Mouse (Mus musculus): ENCODE results near the gene Trip10. TPM values are rescaled to one million over a fixed set of nuclear protein-coding genes. Genes with fewer than 3 reads are reported as not detected.

The Trip10 gene
- 26.3 and 31.6 TPM in 2 replicates for polyA plus RNA-seq (2015; fragmentation: Nextera tagmentation; extraction: Ambion mirVana)

GRCm38 (mm10) chr17:57249186-57250181, at the start of gene Trip10:
TSS of gene Trip10 (plus strand) at chr17:57249455.
- WGBS, result under 1% methylated on average over 52 of the region's 52 CpGs

GRCm38 (mm10) chr17:57201841-57202724, 47.2 kb upstream of the Trip10 start:
- H3K27ac ChIP-seq (ENCODE audit: low read depth, low read length), result no peak overlapping the region
- H3K9ac ChIP-seq (ENCODE audit: low read depth, low read length), result no peak overlapping the region
- peak; percentile 70 for ATAC-seq
- no peak overlapping the region for H3K4me3 ChIP-seq (ENCODE audit: low read depth, low read length)
- H3K4me2 ChIP-seq (replicated peaks; ENCODE audit: low read depth), result no peak overlapping the region
- no peaks in the 10 kb centered on the region for H3K27me3 ChIP-seq (replicated peaks; ENCODE audit: control insufficient read depth, insufficient read depth, low read length)
- no peaks in the 10 kb centered on the region for H3K9me3 ChIP-seq (ENCODE audit: control insufficient read depth)
- H3K4me1 ChIP-seq (replicated peaks; ENCODE audit: control insufficient read depth, insufficient read depth, low read length), result no peaks in the 10 kb centered on the region
- no peaks in the 10 kb centered on the region for H3K36me3 ChIP-seq (ENCODE audit: control insufficient read depth, insufficient read depth)
- 38% methylated on average over 10 of the region's 10 CpGs for WGBS
- no peak for TF ChIP-seq CTCF (IDR thresholded peaks at IDR 0.05; ENCODE audit: low read depth)

More at GRCm38 (mm10) chr17:57249186-57250181, at the start of gene Trip10:
- peak within 1 kb of the TSS; percentile 78 for H3K27ac ChIP-seq (ENCODE audit: low read depth, low read length)
- ATAC-seq, result peak; percentile 65
- TF ChIP-seq CTCF (IDR thresholded peaks at IDR 0.05; ENCODE audit: low read depth), result peak; percentile 65
- H3K9me3 ChIP-seq (ENCODE audit: control insufficient read depth), result no peaks in the 10 kb centered on the region
- peaks cover 14% of the 10 kb centered on the region for H3K36me3 ChIP-seq (ENCODE audit: control insufficient read depth, insufficient read depth)
- H3K4me3 ChIP-seq (ENCODE audit: low read depth, low read length), result peak within 1 kb of the TSS; percentile 88
- no peaks in the 10 kb centered on the region for H3K27me3 ChIP-seq (replicated peaks; ENCODE audit: control insufficient read depth, insufficient read depth, low read length)
- peak within 1 kb of the TSS; percentile 64 for H3K9ac ChIP-seq (ENCODE audit: low read depth, low read length)
- peaks cover 8% of the 10 kb centered on the region; the same call in 1 of the 2 replicates for H3K4me1 ChIP-seq (replicated peaks; ENCODE audit: control insufficient read depth, insufficient read depth, low read length)
- peak within 1 kb of the TSS; percentile 92 for H3K4me2 ChIP-seq (replicated peaks; ENCODE audit: low read depth)

- ATAC-seq, result no peak
- Histone ChIP-seq H3K27ac (ENCODE audit: low read depth, low read length) (no peak overlapping the region), H3K27me3 (replicated peaks; ENCODE audit: control insufficient read depth, insufficient read depth, low read length) (no peaks in the 10 kb centered on the region), H3K36me3 (ENCODE audit: control insufficient read depth, insufficient read depth) (no peaks in the 10 kb centered on the region), H3K4me2 (replicated peaks; ENCODE audit: low read depth) (no peak overlapping the region), H3K9ac (ENCODE audit: low read depth, low read length) (no peak overlapping the region), H3K9me3 (ENCODE audit: control insufficient read depth) (no peaks in the 10 kb centered on the region), H3K4me3 (ENCODE audit: low read depth, low read length) (no peak overlapping the region), H3K4me1 (replicated peaks; ENCODE audit: control insufficient read depth, insufficient read depth, low read length) (no peaks in the 10 kb centered on the region)
- no peak for TF ChIP-seq CTCF (IDR thresholded peaks at IDR 0.05; ENCODE audit: low read depth)
- 88% methylated on average over 3 of the region's 3 CpGs for WGBS
Measured at GRCm38 (mm10) chr17:57207938-57208337, 41.3 kb upstream of the Trip10 start.

GRCm38 (mm10) chr17:57209330-57209729, 39.9 kb upstream of the Trip10 start:
- H3K4me2 ChIP-seq (replicated peaks; ENCODE audit: low read depth), result no peak overlapping the region
- H3K27ac ChIP-seq (ENCODE audit: low read depth, low read length), result no peak overlapping the region
- H3K9ac ChIP-seq (ENCODE audit: low read depth, low read length), result no peak overlapping the region
- H3K4me3 ChIP-seq (ENCODE audit: low read depth, low read length), result no peak overlapping the region
- no peaks in the 10 kb centered on the region for H3K36me3 ChIP-seq (ENCODE audit: control insufficient read depth, insufficient read depth)
- H3K27me3 ChIP-seq (replicated peaks; ENCODE audit: control insufficient read depth, insufficient read depth, low read length), result no peaks in the 10 kb centered on the region
- 63% methylated on average over 4 of the region's 4 CpGs for WGBS
- peak; percentile 59 for TF ChIP-seq CTCF (IDR thresholded peaks at IDR 0.05; ENCODE audit: low read depth)
- H3K4me1 ChIP-seq (replicated peaks; ENCODE audit: control insufficient read depth, insufficient read depth, low read length), result no peaks in the 10 kb centered on the region
- no peaks in the 10 kb centered on the region for H3K9me3 ChIP-seq (ENCODE audit: control insufficient read depth)
- no peak for ATAC-seq

GRCm38 (mm10) chr17:57211501-57211900, 37.8 kb upstream of the Trip10 start:
- Histone ChIP-seq H3K27ac (ENCODE audit: low read depth, low read length) (no peak overlapping the region), H3K9ac (ENCODE audit: low read depth, low read length) (no peak overlapping the region), H3K36me3 (ENCODE audit: control insufficient read depth, insufficient read depth) (no peaks in the 10 kb centered on the region), H3K9me3 (ENCODE audit: control insufficient read depth) (no peaks in the 10 kb centered on the region), H3K4me2 (replicated peaks; ENCODE audit: low read depth) (no peak overlapping the region), H3K27me3 (replicated peaks; ENCODE audit: control insufficient read depth, insufficient read depth, low read length) (no peaks in the 10 kb centered on the region), H3K4me3 (ENCODE audit: low read depth, low read length) (no peak overlapping the region), H3K4me1 (replicated peaks; ENCODE audit: control insufficient read depth, insufficient read depth, low read length) (no peaks in the 10 kb centered on the region)
- WGBS, result 51% methylated on average over 9 of the region's 9 CpGs
- no peak for ATAC-seq
- TF ChIP-seq CTCF (IDR thresholded peaks at IDR 0.05; ENCODE audit: low read depth), result no peak
